Mouse (Mus musculus) CH12.LX (cell line): ENCODE measurements around the gene Timp2.

ENCODE experiments used
- CTCF ChIP-seq, 2 experiments: IDR thresholded peaks in 1 of 2; conservative IDR thresholded peaks in 1 of 2; 2 replicates each; pipeline ENCODE4 v1.5.1; 2011 to 2012; ENCODE audit warnings: low read depth in 2 of 2, low read length in 2 of 2, improper control_type of control experiment in 1 of 2, inconsistent platforms in 1 of 2, mild to moderate bottlenecking in 1 of 2, moderate library complexity in 1 of 2
- EP300 ChIP-seq: IDR thresholded peaks from 2 replicates; pipeline ENCODE4 v1.6.1; 2011; ENCODE audit warnings: low read length, improper control_type of control experiment
- GABPA ChIP-seq: IDR thresholded peaks from 2 replicates; pipeline ENCODE4 v1.6.1; 2012; ENCODE audit warnings: low read depth, low read length, improper control_type of control experiment, inconsistent platforms; ENCODE audit not compliant: insufficient replicate concordance
- KAT2A ChIP-seq: IDR thresholded peaks from 2 replicates; pipeline ENCODE4 v1.6.1; 2012; ENCODE audit warnings: low read length, improper control_type of control experiment, inconsistent platforms; ENCODE audit not compliant: insufficient replicate concordance
- MEF2A ChIP-seq: IDR thresholded peaks from 2 replicates; pipeline ENCODE4 v1.6.1; 2014; ENCODE audit warnings: low read depth, mild to moderate bottlenecking, inconsistent platforms, low read length, improper control_type of control experiment, borderline replicate concordance
- POLR2A ChIP-seq: IDR thresholded peaks from 2 replicates; pipeline ENCODE4 v1.6.1; 2011; ENCODE audit warnings: low read depth, mild to moderate bottlenecking, improper control_type of control experiment, low read length
- TBP ChIP-seq: conservative IDR thresholded peaks from 2 replicates; pipeline ENCODE4 v1.6.1; 2011; ENCODE audit warnings: low read depth, low read length, improper control_type of control experiment

DNA sequence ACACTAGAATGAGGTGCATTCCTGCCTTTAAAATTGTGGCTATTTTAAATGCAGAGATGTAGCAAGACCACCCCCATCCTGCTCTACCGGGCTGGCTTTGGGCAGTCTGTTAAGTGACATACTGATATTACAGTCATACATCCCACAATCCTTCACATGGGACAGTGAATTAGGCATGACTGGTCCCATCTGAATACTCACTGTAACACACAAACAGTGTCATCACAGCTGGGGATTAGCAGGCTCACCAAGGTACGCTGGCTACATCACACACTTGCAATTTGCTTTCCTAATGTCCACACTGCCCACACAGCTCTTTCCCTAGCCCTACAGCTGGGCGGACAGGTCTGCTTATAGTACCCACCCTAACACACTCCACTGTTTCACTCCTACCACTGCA, 75.3 kb downstream of the Timp2 start:
- no peak for TF ChIP-seq POLR2A
- TF ChIP-seq GABPA = no peak
- TF ChIP-seq TBP = no peak
- TF ChIP-seq CTCF (conservative IDR thresholded peaks at IDR 0.05 in 1 of 2, IDR thresholded peaks at IDR 0.05 in 1 of 2; ENCODE audit: low read depth in 2 of 2, low read length in 2 of 2) = no peak
- TF ChIP-seq KAT2A = no peak
- no peak for TF ChIP-seq EP300
- TF ChIP-seq MEF2A = no peak
